Comparison of ENCODE assay signal across 8 mouse cellular contexts in the genomic region with DNA sequence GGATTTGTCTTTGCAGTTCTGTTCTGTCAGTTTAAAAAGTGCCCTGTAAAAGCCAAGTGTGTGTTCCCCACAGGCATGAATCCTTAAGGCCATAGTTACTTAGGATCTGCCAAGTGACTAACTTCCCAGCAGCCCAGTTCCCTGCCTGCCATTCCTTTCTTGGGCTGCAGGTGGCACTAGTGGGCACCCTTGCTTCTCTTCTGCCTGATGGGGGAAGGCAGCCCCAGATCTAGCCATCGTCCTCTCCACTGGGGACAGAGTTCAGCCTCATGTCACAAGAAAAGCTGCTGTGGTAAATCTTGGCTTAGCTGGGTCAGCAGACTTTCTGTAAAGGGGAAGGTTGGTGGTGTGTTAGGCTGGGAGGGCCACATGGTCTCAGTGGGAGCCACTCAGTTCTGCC. TPM values are rescaled to one million over a fixed set of nuclear protein-coding genes. Genes with fewer than 3 reads are reported as not detected.
DNase-seq lines count a peak whose midpoint lies in the region; ATAC-seq lines count a peak whose summit lies in the region.

No protein-coding gene starts in this region.

- DNase-seq in NIH3T3 (ENCODE audit: low read depth), result peak; percentile 89
- DNase-seq in cerebellum, adult 11-12 months, result peak; percentile 53
- DNase-seq in frontal cortex, postnatal 14 days (ENCODE audit: low spot score in 2 of 2), result peak; percentile 73 to 83
- peak; percentile 76 for DNase-seq in left cerebral cortex, adult 11 months (ENCODE audit: low spot score)
- DNase-seq in lung, postnatal 4 days, result peak; percentile 78 to 87
- DNase-seq in right cerebral cortex, postnatal 25 days, result peak; percentile 81
- DNase-seq in urinary bladder, postnatal 36 days (ENCODE audit: low spot score in 2 of 2), result peak; percentile 67 to 69

- H3K9me3 ChIP-seq in hindbrain, embryonic 16.5 days (ENCODE audit: control insufficient read depth, low read length), result no peaks in the 10 kb centered on the region; the same call in 1 of the 2 replicates

- peak; percentile 63 for ATAC-seq in hindbrain, embryonic 16.5 days

- H3K27me3 ChIP-seq in hindbrain, embryonic 16.5 days (replicated peaks; ENCODE audit: control insufficient read depth, insufficient read depth, low read length), result no peaks in the 10 kb centered on the region

- peaks cover 20% of the 10 kb centered on the region for H3K36me3 ChIP-seq in hindbrain, embryonic 16.5 days (ENCODE audit: control insufficient read depth, insufficient read depth, low read length)

- no peak overlapping the region for H3K27ac ChIP-seq in hindbrain, embryonic 16.5 days (ENCODE audit: low read depth, low read length)

- H3K4me2 ChIP-seq in hindbrain, embryonic 16.5 days (ENCODE audit: low read length), result no peak overlapping the region

- H3K4me3 ChIP-seq in hindbrain, embryonic 16.5 days (ENCODE audit: low read length), result no peak overlapping the region

- no peaks in the 10 kb centered on the region for H3K4me1 ChIP-seq in hindbrain, embryonic 16.5 days (ENCODE audit: control insufficient read depth, insufficient read depth, low read depth, low read length)

- 4% methylated on average over 1 of the region's 1 CpGs for WGBS in hindbrain, embryonic 16.5 days

- H3K9ac ChIP-seq in hindbrain, embryonic 16.5 days (ENCODE audit: low read depth, low read length), result no peak overlapping the region

RNA-seq across cellular contexts. Expression of gene Armc9, which starts 59.6 kb away (rescaled TPM):
- 34.5 and 36.9 TPM in 2 replicates for polyA plus RNA-seq in hindbrain, embryonic 16.5 days (2015; fragmentation: Nextera tagmentation; extraction: Ambion mirVana)
